Mouse (Mus musculus) megakaryocyte, embryonic 14.5 days (primary cell): Measurements from ENCODE around the gene Pgs1. TPM values are rescaled to one million over a fixed set of nuclear protein-coding genes. Genes with fewer than 3 reads are reported as not detected.

Experiments
- H3K27me3 ChIP-seq: replicated peaks from 2 replicates; pipeline ENCODE3; 2012; ENCODE audit warnings: inconsistent platforms
- H3K36me3 ChIP-seq: replicated peaks from 2 replicates; pipeline ENCODE3; 2012; ENCODE audit warnings: low read length, inconsistent platforms, mixed read lengths
- H3K4me1 ChIP-seq: 2 replicates; pipeline ENCODE4 v1.6.1; 2012; ENCODE audit warnings: inconsistent platforms
- H3K4me3 ChIP-seq: replicated peaks from 2 replicates; pipeline ENCODE3; 2012; ENCODE audit warnings: moderate library complexity, mild to moderate bottlenecking, inconsistent platforms
- H3K9me3 ChIP-seq: 2 replicates; pipeline ENCODE4 v1.6.1; 2012; ENCODE audit warnings: inconsistent platforms
- FLI1 ChIP-seq: IDR thresholded peaks from 2 replicates; pipeline ENCODE4 v1.6.1; 2012; ENCODE audit warnings: low read length, inconsistent platforms, mixed read lengths
- GATA1 ChIP-seq: IDR thresholded peaks from 3 replicates; pipeline ENCODE4 v1.6.1; 2012; ENCODE audit warnings: mixed read lengths, low read length, inconsistent platforms, borderline replicate concordance
- polyA plus RNA-seq: library from polyadenylated mRNA; stranded (reverse); fragments of >175 nt; gene quantifications from 2 replicates; pipeline ENCODE4 v1.2.3, GENCODE M21; 2012; ENCODE audit warnings: low replicate concordance; ENCODE audit not compliant: insufficient read depth

The Pgs1 gene
- polyA plus RNA-seq, 1 experiment, result 43.0 TPM

DNA sequence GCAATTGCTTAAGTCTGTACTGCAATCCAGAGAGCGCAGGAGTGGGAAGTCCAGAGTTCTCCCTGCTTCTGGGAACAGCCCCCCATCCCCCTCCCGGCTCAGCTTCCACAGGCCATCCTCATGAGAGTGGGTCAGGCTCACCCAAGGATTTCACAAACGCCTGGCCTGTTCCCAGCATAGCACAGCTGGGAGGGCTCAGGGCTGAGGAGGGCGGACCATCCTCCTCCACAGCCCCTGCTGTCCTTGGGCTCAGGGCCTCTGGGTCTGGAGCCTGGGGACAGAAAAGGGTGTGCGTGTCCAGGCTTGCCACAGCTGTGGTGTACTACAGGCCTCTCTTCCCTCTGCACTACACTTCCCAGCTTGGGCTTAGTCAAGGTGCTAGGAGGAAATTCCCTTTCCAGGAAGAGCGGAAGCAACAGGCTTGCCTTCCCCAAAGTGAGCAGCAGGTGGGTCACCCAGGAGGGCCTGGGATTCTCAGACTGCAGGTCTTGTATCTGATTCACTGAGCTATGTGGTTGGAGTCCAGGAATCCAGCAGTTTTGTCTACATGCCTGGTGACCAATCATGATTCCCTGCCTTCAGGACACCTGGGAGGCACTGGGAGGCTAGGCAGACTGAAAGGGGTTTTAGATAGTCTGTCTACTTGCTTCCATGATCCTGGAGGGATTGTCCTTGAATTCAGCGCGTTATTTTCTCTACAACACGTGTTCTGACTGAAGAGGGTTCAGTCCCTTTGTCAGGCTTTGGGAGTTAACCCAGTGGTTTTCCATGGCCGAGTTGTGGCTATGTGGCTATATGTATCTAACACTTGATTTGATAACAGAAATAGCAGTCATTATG, 23.6 kb upstream of the Pgs1 start:
- Histone ChIP-seq H3K9me3 (no peaks in the 10 kb centered on the region), H3K27me3 (peaks cover 3% of the 10 kb centered on the region), H3K4me1 (peaks cover 97% of the 10 kb centered on the region), H3K4me3 (peak overlapping the region; percentile 97), H3K36me3 (peaks cover 26% of the 10 kb centered on the region)
- TF ChIP-seq FLI1, result no peak
- TF ChIP-seq GATA1, result no peak

DNA sequence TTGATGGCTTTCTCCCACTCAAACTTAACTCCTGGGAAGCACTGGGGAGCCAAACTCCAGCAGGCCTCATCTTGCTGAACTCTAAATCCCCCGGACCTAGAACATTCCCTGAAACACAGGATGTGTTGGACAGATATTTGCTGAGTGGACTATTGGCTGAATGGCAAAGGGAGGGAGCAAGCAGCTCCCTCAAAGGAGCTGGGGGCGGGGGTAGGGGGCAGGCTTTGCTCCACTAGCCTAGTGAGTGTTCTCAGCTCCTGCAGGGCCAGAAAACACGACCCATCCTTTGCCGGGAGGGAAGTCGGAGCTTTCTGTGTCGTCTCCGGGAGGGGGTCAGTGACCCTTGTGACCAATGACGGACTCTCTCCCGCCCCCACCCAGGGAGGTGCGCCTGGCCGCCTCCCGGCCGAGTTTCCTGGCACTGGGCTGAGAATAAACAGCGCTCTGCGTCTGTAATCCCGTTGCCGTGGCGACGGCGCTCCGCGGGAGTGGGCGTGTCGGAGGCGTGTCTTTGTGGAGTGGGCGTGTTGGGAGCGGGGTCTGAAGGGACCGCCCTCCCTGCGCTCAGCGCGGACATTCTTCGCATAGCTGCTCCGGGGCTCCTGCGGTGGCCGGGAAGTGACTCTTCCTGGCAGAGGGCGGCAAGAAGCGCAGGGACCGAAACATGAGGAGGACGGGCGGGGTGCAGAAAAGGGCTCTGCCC, 22.9 kb upstream of the Pgs1 start:
- no peak for TF ChIP-seq GATA1
- Histone ChIP-seq H3K9me3 (no peaks in the 10 kb centered on the region), H3K36me3 (peaks cover 34% of the 10 kb centered on the region), H3K27me3 (peaks cover 3% of the 10 kb centered on the region), H3K4me1 (peaks cover 96% of the 10 kb centered on the region), H3K4me3 (peak overlapping the region; percentile 97)

DNA sequence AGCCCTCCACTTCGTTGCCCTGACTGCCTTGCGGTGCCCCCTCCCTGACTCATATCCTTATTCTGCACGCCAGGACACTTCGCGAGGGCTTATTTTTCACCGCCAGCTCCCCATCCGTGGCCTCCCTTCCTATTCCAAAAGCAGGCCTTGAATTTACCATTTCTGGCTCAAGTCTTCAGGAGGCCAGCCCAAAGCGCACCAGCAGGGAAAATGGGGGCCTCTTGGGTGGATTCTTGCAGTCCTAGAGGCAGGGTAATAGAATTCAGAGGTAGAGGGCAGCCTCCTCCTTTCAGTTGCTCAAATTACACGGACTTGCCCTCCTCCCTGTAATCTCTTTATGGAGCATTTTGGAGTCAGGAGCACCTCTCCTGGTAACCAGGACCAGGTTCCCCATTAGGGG, 22.2 kb upstream of the Pgs1 start:
- Histone ChIP-seq H3K9me3 (no peaks in the 10 kb centered on the region), H3K27me3 (peaks cover 3% of the 10 kb centered on the region), H3K36me3 (peaks cover 34% of the 10 kb centered on the region), H3K4me1 (peaks cover 90% of the 10 kb centered on the region), H3K4me3 (peak overlapping the region; percentile 97)
- TF ChIP-seq FLI1 (no peak), GATA1 (no peak)

DNA sequence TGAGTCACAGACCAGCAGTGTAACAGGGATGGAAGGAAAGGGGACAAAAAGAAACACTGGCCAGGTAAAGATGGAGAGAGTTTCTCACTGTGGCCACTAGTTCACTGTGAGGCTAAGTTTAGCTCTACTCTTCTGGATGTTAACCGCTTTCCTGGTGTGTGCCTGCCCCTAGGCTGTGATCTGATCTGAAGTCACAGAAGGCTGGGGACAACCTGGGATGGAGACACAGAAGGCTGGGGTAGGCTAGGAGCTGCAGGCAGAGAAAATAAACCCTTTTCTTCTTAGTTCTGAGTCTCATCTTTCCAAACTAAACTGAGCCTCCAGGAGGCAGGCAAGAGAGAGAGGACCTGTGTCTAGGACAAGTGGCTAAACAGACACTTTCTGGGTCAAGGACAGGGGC, 21.8 kb upstream of the Pgs1 start:
- peaks cover 3% of the 10 kb centered on the region for H3K27me3 ChIP-seq
- H3K4me3 ChIP-seq, result peak overlapping the region; percentile 97
- peaks cover 85% of the 10 kb centered on the region for H3K4me1 ChIP-seq
- H3K36me3 ChIP-seq, result peaks cover 34% of the 10 kb centered on the region
- no peaks in the 10 kb centered on the region for H3K9me3 ChIP-seq
- TF ChIP-seq GATA1 (no peak), FLI1 (no peak)

DNA sequence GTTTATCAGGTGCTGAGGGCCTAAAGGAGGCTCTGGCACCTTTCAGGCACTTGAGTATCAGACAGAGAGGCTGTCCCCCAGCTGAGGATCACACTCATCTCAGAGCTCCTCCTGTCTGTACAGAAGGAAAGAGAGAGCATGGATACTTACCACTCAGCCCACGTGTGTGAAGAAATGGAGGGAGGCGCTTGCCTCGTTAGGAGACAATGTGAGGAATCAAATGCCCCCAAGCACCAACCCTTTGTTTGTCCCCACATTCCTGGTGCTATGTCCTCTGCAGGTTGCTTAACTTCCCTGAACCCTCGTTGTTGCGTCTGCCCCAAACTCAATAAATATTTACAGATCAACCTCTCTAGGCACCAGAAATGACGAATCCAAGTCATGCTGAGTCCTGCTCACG, 21.0 kb upstream of the Pgs1 start:
- peak overlapping the region; percentile 97 for H3K4me3 ChIP-seq
- no peaks in the 10 kb centered on the region for H3K9me3 ChIP-seq
- peaks cover 34% of the 10 kb centered on the region for H3K36me3 ChIP-seq
- H3K27me3 ChIP-seq, result no peaks in the 10 kb centered on the region
- TF ChIP-seq FLI1 (no peak), GATA1 (no peak)
- H3K4me1 ChIP-seq, result peaks cover 85% of the 10 kb centered on the region

DNA sequence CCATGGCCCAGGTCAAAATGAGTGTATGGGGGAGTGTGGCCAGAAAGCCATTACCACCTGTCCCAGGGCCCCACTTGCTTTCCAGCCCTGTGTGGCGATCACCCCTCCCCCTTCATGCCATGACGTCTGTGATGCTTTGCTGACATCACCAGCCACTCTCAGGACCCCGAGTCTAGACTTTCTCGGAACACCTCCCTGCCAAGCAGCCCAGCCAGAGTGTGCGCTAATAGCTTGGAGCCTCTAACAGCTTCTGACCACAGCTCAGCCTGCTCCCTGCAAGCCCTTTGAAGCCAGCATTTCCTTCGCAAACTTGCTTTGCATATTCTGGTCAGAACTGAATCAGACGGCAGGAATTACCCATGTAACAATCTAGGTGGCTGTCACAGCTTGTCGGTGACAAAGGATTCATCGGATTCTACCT, 20.5 kb upstream of the Pgs1 start:
- H3K36me3 ChIP-seq, result peaks cover 34% of the 10 kb centered on the region
- peaks cover 85% of the 10 kb centered on the region for H3K4me1 ChIP-seq
- peak overlapping the region; percentile 97 for H3K4me3 ChIP-seq
- H3K27me3 ChIP-seq, result no peaks in the 10 kb centered on the region
- H3K9me3 ChIP-seq, result no peaks in the 10 kb centered on the region
- no peak for TF ChIP-seq FLI1
- no peak for TF ChIP-seq GATA1

DNA sequence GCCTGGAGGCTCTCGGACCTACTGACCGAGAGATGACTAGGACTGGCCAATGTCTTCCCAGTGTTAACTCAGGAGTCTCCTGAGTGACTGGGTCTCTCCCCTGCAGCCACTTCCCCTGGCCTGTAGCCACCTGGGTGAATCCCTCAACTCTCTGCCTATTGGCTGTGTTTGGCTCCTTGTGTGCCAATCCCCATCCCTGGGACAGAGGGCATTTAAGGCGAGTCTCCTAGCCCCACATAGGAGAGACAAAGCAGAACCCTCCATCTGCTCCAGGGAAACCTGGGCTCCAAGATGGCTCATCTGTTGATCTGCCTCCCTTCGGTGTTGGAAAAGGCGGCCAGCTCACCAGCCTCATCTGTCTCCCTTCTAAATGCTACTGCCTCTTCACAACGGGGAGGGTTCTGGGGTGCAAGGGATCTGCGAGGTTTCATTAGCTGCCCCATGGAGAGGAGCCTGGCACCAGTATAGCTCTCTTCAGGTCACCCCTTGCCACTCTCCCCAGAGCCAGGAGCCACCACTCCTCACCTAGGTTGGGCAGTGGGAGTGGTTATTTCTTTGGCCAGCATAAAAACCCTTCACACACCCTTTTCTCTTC, 19.5 kb upstream of the Pgs1 start:
- no peak for TF ChIP-seq GATA1
- TF ChIP-seq FLI1, result no peak
- peaks cover 34% of the 10 kb centered on the region for H3K36me3 ChIP-seq
- no peaks in the 10 kb centered on the region for H3K27me3 ChIP-seq
- H3K9me3 ChIP-seq, result no peaks in the 10 kb centered on the region
- peaks cover 87% of the 10 kb centered on the region for H3K4me1 ChIP-seq
- H3K4me3 ChIP-seq, result peak overlapping the region; percentile 97

DNA sequence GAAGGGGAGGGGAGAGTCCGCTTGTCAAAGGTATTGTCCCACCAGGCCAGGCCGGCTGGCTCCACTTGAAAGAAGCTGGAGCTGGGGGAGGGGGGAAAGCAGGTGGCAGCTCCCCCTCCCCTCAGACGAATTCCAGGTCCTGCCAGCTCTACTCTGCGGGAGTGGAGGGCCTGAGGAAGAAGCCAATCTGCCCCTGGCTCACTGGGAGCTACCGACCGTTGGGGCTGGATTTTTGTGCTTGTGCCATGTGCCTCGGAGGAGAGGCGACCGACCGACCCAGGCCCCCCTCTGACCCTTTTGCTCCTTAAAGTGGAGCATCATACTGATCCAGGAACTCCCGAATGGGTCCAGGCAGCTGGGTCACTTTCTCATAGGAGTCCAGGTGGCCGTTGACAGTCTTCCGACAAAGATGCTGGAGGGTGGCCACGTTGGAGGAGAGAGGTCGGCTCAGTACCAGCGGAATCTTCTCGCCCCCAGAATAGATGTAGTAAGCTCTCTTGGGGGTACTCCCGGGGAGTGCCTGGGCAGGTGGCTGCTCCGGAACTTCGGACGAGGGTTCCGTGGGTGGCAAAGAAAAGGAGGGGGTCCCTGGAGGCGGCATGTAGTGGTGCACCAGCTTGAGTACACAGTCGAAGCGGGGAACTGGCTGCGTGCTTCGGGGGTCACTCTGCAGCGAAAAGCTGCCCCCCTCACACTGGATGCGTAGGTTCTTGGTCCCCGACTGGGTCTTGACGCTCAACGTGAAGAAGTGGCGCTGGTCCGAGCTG, 18.7 kb upstream of the Pgs1 start:
- peaks cover 34% of the 10 kb centered on the region for H3K36me3 ChIP-seq
- H3K27me3 ChIP-seq, result no peaks in the 10 kb centered on the region
- no peak for TF ChIP-seq FLI1
- TF ChIP-seq GATA1, result no peak
- no peaks in the 10 kb centered on the region for H3K9me3 ChIP-seq
- H3K4me1 ChIP-seq, result peaks cover 87% of the 10 kb centered on the region
- H3K4me3 ChIP-seq, result peak overlapping the region; percentile 97

DNA sequence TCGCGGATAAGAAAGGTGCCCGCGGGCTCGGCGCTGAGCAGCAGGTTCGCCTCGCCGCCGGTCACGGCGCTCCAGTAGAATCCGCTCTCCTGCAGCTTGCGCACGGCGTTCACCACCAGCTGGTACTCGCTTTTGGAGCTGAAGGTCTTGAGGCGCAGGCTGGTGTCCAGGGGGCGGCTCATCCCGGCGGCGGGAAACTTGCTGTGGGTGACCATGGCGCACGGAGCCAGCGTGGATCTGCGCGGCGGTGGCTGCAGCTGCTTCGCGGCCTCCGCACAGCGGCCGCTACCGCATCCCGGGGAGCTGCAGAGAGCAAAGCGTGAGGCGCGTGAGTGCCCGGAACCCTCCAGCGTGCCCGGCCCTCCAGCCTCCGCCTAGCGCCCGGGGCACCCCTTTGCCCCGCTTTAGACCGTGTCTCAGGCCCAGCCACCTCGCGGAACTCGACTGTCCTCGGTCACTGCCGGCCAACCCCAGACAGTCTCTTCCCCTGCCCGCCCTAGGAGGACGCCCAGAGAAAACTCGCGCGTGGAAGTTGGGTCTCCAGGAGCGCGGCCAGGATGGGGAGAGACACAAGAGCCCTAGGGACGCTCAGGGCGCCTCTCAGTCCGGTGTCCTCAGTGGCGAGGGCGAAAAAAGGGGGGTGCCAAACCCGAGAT, 17.9 kb upstream of the Pgs1 start:
- H3K4me1 ChIP-seq, result peaks cover 87% of the 10 kb centered on the region
- peaks cover 34% of the 10 kb centered on the region for H3K36me3 ChIP-seq
- no peaks in the 10 kb centered on the region for H3K27me3 ChIP-seq
- no peaks in the 10 kb centered on the region for H3K9me3 ChIP-seq
- H3K4me3 ChIP-seq, result peak overlapping the region; percentile 97
- TF ChIP-seq GATA1 (no peak), FLI1 (no peak)
